8 mouse cellular contexts compared by ENCODE assay signal in the genomic region with DNA sequence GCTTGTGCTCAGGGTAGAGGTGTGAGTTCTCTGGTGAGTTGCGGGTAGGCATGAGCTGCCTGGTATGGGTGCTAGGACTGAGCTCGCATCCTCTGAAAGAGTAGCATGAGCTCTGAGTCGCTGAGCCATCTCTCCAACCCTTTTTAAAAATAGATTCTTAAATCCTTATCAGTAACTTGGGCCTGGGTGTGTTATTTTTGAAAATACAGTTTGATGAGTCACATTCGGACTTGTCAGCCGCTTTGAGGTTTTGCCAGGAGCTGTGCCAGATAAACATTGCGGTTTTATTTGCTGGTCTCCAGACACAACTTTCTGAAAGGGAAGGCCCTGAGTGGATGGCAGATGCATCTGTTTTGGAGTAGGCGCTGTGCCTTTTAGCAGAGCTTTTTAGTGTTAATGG. TPM values are rescaled to one million over a fixed set of nuclear protein-coding genes. Genes with fewer than 3 reads are reported as not detected.
DNase-seq lines count a peak whose midpoint lies in the region; ATAC-seq lines count a peak whose summit lies in the region.

No protein-coding gene starts in this region.

- no peak for ATAC-seq in neural tube, embryonic 15.5 days (ENCODE audit: low FRiP score)
- no peak for ATAC-seq in midbrain, embryonic 13.5 days

- peaks cover 22% of the 10 kb centered on the region for H3K36me3 ChIP-seq in forebrain, embryonic 10.5 days (replicated peaks)
- H3K36me3 ChIP-seq in neural tube, embryonic 15.5 days: peaks cover 8% of the 10 kb centered on the region
- peaks cover 4% of the 10 kb centered on the region for H3K36me3 ChIP-seq in midbrain, embryonic 13.5 days

- DNase-seq in urinary bladder, postnatal 14 days (ENCODE audit: low spot score): peak; percentile 83
- no peak for DNase-seq in urinary bladder, postnatal 4 days (ENCODE audit: low spot score in 2 of 2)
- peak; percentile 84 for DNase-seq in c-Kit-positive CD71-positive TER-119-positive erythroid progenitor cells, embryonic 14.5 days (ENCODE audit: low spot score)
- peak; percentile 77 for DNase-seq in heart, postnatal 4 days
- DNase-seq in lung, postnatal 4 days: peak; percentile 55 to 56
- DNase-seq in forebrain, embryonic 10.5 days (ENCODE audit: extremely low spot score, low spot score): no peak

- H3K27ac ChIP-seq in forebrain, embryonic 10.5 days: no peak overlapping the region
- H3K27ac ChIP-seq in neural tube, embryonic 15.5 days (replicated peaks): no peak overlapping the region
- no peak overlapping the region for H3K27ac ChIP-seq in midbrain, embryonic 13.5 days

- peaks cover 36% of the 10 kb centered on the region for H3K4me1 ChIP-seq in forebrain, embryonic 10.5 days
- peaks cover 33% of the 10 kb centered on the region for H3K4me1 ChIP-seq in neural tube, embryonic 15.5 days
- peaks cover 33% of the 10 kb centered on the region for H3K4me1 ChIP-seq in midbrain, embryonic 13.5 days (replicated peaks)

- no peak overlapping the region for H3K4me2 ChIP-seq in neural tube, embryonic 15.5 days
- no peak overlapping the region for H3K4me2 ChIP-seq in midbrain, embryonic 13.5 days (replicated peaks)

- H3K4me3 ChIP-seq in forebrain, embryonic 10.5 days: no peak overlapping the region
- no peak overlapping the region for H3K4me3 ChIP-seq in neural tube, embryonic 15.5 days (replicated peaks)
- no peak overlapping the region for H3K4me3 ChIP-seq in midbrain, embryonic 13.5 days (replicated peaks)

- WGBS in forebrain, embryonic 10.5 days: 89% methylated on average over 7 of the region's 7 CpGs
- 86% methylated on average over 7 of the region's 7 CpGs for WGBS in neural tube, embryonic 15.5 days
- WGBS in midbrain, embryonic 13.5 days: 91% methylated on average over 7 of the region's 7 CpGs

- no peaks in the 10 kb centered on the region for H3K9me3 ChIP-seq in forebrain, embryonic 10.5 days
- no peaks in the 10 kb centered on the region for H3K9me3 ChIP-seq in neural tube, embryonic 15.5 days (replicated peaks)
- H3K9me3 ChIP-seq in midbrain, embryonic 13.5 days: no peaks in the 10 kb centered on the region

- no peak overlapping the region for H3K9ac ChIP-seq in neural tube, embryonic 15.5 days (replicated peaks)
- H3K9ac ChIP-seq in midbrain, embryonic 13.5 days (replicated peaks): no peak overlapping the region

- H3K27me3 ChIP-seq in forebrain, embryonic 10.5 days (ENCODE audit: poor library complexity, severe bottlenecking): no peaks in the 10 kb centered on the region
- no peaks in the 10 kb centered on the region for H3K27me3 ChIP-seq in neural tube, embryonic 15.5 days (replicated peaks)
- H3K27me3 ChIP-seq in midbrain, embryonic 13.5 days: no peaks in the 10 kb centered on the region

RNA-seq across cellular contexts. Expression of a gene that starts 51.2 kb away (rescaled TPM):
- total RNA-seq in heart, postnatal 4 days (2021): under 1 TPM; 0.14 to 0.19 TPM
- 0.52 and 0.72 TPM in 2 replicates for polyA plus RNA-seq in forebrain, embryonic 10.5 days (2016; fragmentation: Nextera tagmentation; extraction: Ambion mirVana)
- polyA plus RNA-seq in neural tube, embryonic 15.5 days (2015; fragmentation: Nextera tagmentation; extraction: Ambion mirVana): 1.3 and 2.3 TPM in 2 replicates
- polyA plus RNA-seq in midbrain, embryonic 13.5 days (2015; fragmentation: Nextera tagmentation; extraction: Ambion mirVana): 1.8 and 2.5 TPM in 2 replicates

Comparison
In these comparisons a context has a peak if more than half of its experiments do, and no peak if none do; other contexts are left out.
1. DNase-seq: peak in urinary bladder, postnatal 14 days (single experiment), c-Kit-positive CD71-positive TER-119-positive erythroid progenitor cells, embryonic 14.5 days (single experiment), heart, postnatal 4 days (single experiment) and lung, postnatal 4 days (2 of 2); none in urinary bladder, postnatal 4 days (0 of 2) and forebrain, embryonic 10.5 days (single experiment).